Mouse (Mus musculus) lung, postnatal 0 days (tissue): ENCODE results near the gene Aipl1.

ENCODE experiments used
- CTCF ChIP-seq: IDR thresholded peaks from 2 replicates; pipeline ENCODE4 v1.5.1; 2016; ENCODE audit warnings: antibody characterized with exemption, mild to moderate bottlenecking
- EP300 ChIP-seq: IDR thresholded peaks from 2 replicates; pipeline ENCODE4 v1.6.1; 2016; ENCODE audit warnings: antibody characterized with exemption, mild to moderate bottlenecking, control low read depth

DNA sequence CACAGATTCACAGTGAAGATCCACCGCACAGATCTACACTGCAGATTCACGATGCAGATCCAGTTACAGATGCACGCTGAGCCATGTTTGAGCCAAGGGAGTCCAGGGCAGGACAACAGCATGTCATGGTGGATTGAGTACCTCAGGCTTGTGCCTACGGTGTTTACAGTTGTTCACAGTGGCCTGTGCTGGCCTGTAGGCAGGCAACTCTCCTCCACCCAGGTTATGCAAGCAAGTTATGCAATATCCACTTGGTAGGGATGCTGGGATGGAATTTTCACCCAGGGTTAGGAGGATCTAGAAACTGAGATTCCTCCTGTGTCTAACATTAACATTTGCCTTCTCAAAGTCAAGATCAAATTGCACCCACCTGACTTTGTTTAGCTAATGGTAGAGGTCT, 45.3 kb upstream of the Aipl1 start:
- TF ChIP-seq CTCF (no peak), EP300 (no peak)
